Mouse (Mus musculus) liver, postnatal 0 days (tissue): ENCODE results near the gene Paqr3.

Experiments used
- CTCF ChIP-seq: sonication (generic); IDR thresholded peaks from 2 replicates; pipeline ENCODE4 v1.5.1; 2016; ENCODE audit warnings: antibody characterized with exemption, low read depth
- EP300 ChIP-seq: IDR thresholded peaks from 2 replicates; pipeline ENCODE4 v1.6.1; 2016; ENCODE audit warnings: antibody characterized with exemption, low read depth, mild to moderate bottlenecking

- no peak for TF ChIP-seq CTCF
- no peak for TF ChIP-seq EP300
These were observed 26.9 kb downstream of the Paqr3 start for GRCm38 (mm10) chr5:97084541-97084940.
